Mouse (Mus musculus) lung, postnatal 0 days (tissue): ENCODE results near the gene Oard1. TPM values are rescaled to one million over a fixed set of nuclear protein-coding genes. Genes with fewer than 3 reads are reported as not detected.

Experiments used
- ATAC-seq: fragments of 200-750 bp; cut with Nextera tagmentation; 2 replicates; pipeline ENCODE4 v1.8.0; 2017; ENCODE audit warnings: moderate library complexity
- DNase-seq: peaks from one replicate; pipeline ENCODE4 v3.0.0-alpha.2; 2016; ENCODE audit warnings: low spot score
- H3K27ac ChIP-seq: fragments of 300-500 bp; sonication (generic); 2 replicates; pipeline ENCODE4 v1.5.1; 2014; ENCODE audit warnings: antibody characterized with exemption, mild to moderate bottlenecking, low read length, mixed read lengths
- H3K27me3 ChIP-seq: fragments of 300-500 bp; sonication (generic); replicated peaks from 2 replicates; pipeline ENCODE4 v1.6.1; 2014; ENCODE audit warnings: low read length, mixed read lengths; ENCODE audit not compliant: insufficient read depth
- H3K36me3 ChIP-seq: fragments of 300-500 bp; sonication (generic); 2 replicates; pipeline ENCODE4 v1.6.1; 2014; ENCODE audit warnings: low read length, mixed read lengths; ENCODE audit not compliant: insufficient read depth
- H3K4me1 ChIP-seq: fragments of 300-500 bp; sonication (generic); 2 replicates; pipeline ENCODE4 v1.6.1; 2014; ENCODE audit warnings: antibody characterized with exemption, low read depth, low read length, mixed read lengths; ENCODE audit not compliant: insufficient read depth
- H3K4me2 ChIP-seq: fragments of 300-500 bp; sonication (generic); replicated peaks from 2 replicates; pipeline ENCODE4 v1.6.1; 2014; ENCODE audit warnings: low read depth, mild to moderate bottlenecking, low read length, moderate library complexity, mixed read lengths
- H3K4me3 ChIP-seq: fragments of 300-500 bp; sonication (generic); 2 replicates; pipeline ENCODE4 v1.5.1; 2014; ENCODE audit warnings: low read depth, low read length
- H3K9ac ChIP-seq: fragments of 300-500 bp; sonication (generic); replicated peaks from 2 replicates; pipeline ENCODE4 v1.6.1; 2014; ENCODE audit warnings: low read depth, mild to moderate bottlenecking
- H3K9me3 ChIP-seq: fragments of 300-500 bp; sonication (generic); 2 replicates; pipeline ENCODE4 v1.6.1; 2016; ENCODE audit warnings: low read length, mixed read lengths
- CTCF ChIP-seq: IDR thresholded peaks from 2 replicates; pipeline ENCODE4 v1.5.1; 2016; ENCODE audit warnings: antibody characterized with exemption, mild to moderate bottlenecking
- EP300 ChIP-seq: IDR thresholded peaks from 2 replicates; pipeline ENCODE4 v1.6.1; 2016; ENCODE audit warnings: antibody characterized with exemption, mild to moderate bottlenecking, control low read depth
- WGBS: fragments of 180-500 bp; shearing (Covaris S2); extraction: QIAGEN DNeasy Blood & Tissue Kit; methylation state at CpG from one replicate; pipeline ENCODE4 v1.1.7; 2014; 5-methylcytosine and 5-hydroxymethylcytosine counted together
- polyA plus RNA-seq: library from polyadenylated mRNA; unstranded; fragments of >200 nt; fragmentation: Nextera tagmentation; extraction: Ambion mirVana; gene quantifications from 2 replicates; pipeline ENCODE4 v1.2.1, GENCODE M21; 2015

The Oard1 gene
- polyA plus RNA-seq, 1 experiment from 2014 or later, result 43.9 TPM

DNA sequence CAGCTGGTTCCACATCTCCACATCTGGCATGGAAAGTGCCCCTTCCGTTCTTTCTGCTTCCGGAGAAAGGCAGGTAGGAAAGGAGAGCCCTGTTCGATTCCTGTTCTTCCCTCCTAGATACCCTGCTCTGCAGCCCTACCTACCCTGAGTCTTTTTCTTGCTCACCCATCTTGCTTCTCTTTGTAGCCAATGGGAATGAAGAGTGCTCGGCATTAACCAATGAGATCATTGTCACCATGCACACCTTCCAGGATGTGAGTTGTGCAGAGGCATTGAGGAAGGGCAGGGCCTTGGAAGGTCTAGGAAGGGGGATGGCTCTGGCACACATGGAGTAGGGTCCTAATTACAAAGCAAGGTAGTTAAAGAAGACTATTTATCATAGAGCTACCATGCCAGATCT lies 53.6 kb downstream of the Oard1 start:
- no peak for ATAC-seq
- no peaks in the 10 kb centered on the region for H3K4me1 ChIP-seq
- no peak overlapping the region for H3K4me2 ChIP-seq
- H3K36me3 ChIP-seq, result no peaks in the 10 kb centered on the region
- H3K9ac ChIP-seq, result no peak overlapping the region
- TF ChIP-seq CTCF (no peak), EP300 (no peak)
- DNase-seq, result no peak
- H3K4me3 ChIP-seq, result no peak overlapping the region
- no peak overlapping the region for H3K27ac ChIP-seq
- no peaks in the 10 kb centered on the region for H3K27me3 ChIP-seq
- H3K9me3 ChIP-seq, result no peaks in the 10 kb centered on the region
- WGBS, result 88% methylated on average over 4 of the region's 4 CpGs

Other genes with a start within 250 kb of the Oard1 start
- 0.52 and 0.80 TPM in 2 replicates for gene A530064D06Rik, start 242.7 kb upstream of the Oard1 start, polyA plus RNA-seq
- 1.4 and 1.7 TPM in 2 replicates for gene Trem1, start 177.2 kb upstream of the Oard1 start, polyA plus RNA-seq
- 1.7 and 2.0 TPM in 2 replicates for gene Trem3, start 162.2 kb upstream of the Oard1 start, polyA plus RNA-seq
- 2.2 and 2.8 TPM in 2 replicates for gene Treml4, start 145.7 kb upstream of the Oard1 start, polyA plus RNA-seq
- 0.40 and 0.54 TPM in 2 replicates for gene Treml2, start 110.5 kb upstream of the Oard1 start, polyA plus RNA-seq
- gene B430306N03Rik, start 93.9 kb upstream of the Oard1 start, polyA plus RNA-seq, result 0.58 and 0.92 TPM in 2 replicates
- 5.1 and 6.8 TPM in 2 replicates for gene Trem2, start 63.6 kb upstream of the Oard1 start, polyA plus RNA-seq
- gene Treml1, start 50.1 kb upstream of the Oard1 start, polyA plus RNA-seq, result 4.3 and 5.0 TPM in 2 replicates
- gene Nfya, start 108 bp upstream of the Oard1 start, polyA plus RNA-seq, result 5.6 and 8.5 TPM in 2 replicates
- gene Apobec2, start 22.9 kb downstream of the Oard1 start, polyA plus RNA-seq, result 5.6 and 6.5 TPM in 2 replicates
- gene Tspo2, start 41.5 kb downstream of the Oard1 start, polyA plus RNA-seq, result 2.0 and 3.1 TPM in 2 replicates
- 0.44 and 0.69 TPM in 2 replicates for gene Unc5cl, start 44.9 kb downstream of the Oard1 start, polyA plus RNA-seq